Mouse (Mus musculus) monocyte, adult 59 days (primary cell): ENCODE data around the gene Olfr649. TPM values are rescaled to one million over a fixed set of nuclear protein-coding genes. Genes with fewer than 3 reads are reported as not detected.

ENCODE experiments used
- total RNA-seq, 2 experiments: library from RNA; stranded (reverse); gene quantifications; one replicate each; pipeline ENCODE4 v1.2.4; 2023

The Olfr649 gene
- total RNA-seq: not detected

GRCm38 (mm10) chr7:104195885-104196284, at the start of gene Olfr649:
Olfr649 (minus strand) TSS chr7:104195985.

DNA sequence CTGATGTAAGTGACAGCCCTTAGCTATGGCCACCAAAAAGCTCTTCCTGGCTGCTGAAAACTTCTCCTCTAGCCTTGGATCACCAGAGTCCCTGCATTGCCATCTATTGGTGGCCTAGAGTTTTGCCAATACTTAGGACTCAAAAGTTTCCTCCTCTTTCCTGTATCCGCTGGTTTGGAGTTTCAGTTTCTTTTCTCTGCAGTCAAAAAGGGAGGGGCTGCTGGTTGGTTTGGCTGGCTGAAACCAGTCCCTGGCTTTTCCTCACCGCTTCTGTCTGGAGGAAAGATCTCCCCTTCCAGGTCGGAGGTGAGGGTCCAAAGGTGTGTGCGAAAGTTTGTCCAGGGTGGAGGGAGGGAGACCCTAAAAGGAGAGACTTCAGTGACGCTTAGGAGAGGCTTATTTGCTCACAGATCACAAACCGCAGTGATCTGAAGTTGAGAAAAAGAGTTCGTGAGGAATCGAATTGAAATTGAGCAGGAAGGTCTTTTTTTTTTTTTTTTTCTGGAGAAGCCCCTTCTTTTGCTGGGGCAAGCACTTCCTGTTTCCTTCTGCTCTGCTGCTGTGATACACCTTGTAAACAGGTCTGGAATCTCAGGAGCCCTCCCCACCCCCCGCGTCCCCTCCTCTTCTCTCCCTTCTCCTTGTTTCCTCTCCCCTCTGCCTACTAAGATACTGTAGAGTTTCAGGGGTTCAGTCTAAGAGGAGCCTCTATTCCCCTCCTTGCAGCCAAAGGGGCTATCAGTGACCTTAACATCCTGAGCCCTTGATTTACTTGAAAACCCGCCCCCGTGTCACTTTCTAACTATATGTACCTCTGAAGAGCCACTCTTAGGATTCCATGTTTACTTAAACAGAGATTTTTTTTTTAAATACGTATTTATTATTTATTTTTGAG, 48.7 kb upstream of the Olfr649 start, which contains the start of gene Trim34a:
Gene Trim34a, plus strand, starts transcription at position 171 of the 895 bp plus-strand sequence.

GRCm38 (mm10) chr7:104218701-104219569, 23.1 kb upstream of the Olfr649 start, which contains the start of gene Trim6:
Trim6 (plus strand) TSS chr7:104218793.

DNA sequence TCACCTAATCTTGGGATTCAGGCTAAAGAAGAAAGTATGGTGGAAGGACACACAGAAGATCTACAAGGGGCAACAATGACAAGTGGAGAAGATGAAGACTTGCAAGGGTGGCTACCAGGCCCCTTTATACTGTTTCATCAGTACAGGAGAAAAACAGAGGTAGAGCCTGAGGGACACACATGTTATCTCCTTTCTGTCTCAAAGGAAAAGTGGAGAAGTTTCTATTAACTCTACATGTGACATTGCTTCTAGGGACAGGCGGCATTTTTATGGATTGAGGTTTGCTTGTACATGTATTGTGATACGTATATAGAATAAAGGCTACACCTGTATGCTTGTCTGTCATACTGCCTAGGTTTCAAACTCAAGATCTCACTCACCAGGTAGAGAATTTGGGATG, 12.5 kb downstream of the Olfr649 start, which contains the start of gene Olfr648:
Gene Olfr648, minus strand, starts transcription at position 101 of the 400 bp plus-strand sequence.

GRCm38 (mm10) chr7:104150456-104150855, 45.3 kb downstream of the Olfr649 start, which contains the start of gene Ubqlnl:
Ubqlnl (minus strand) TSS chr7:104150556.

GRCm38 (mm10) chr7:104143179-104143578, 52.6 kb downstream of the Olfr649 start, which contains the start of gene Ubqln3:
Ubqln3 (minus strand) TSS chr7:104143279.

Other genes with a start within 250 kb of the Olfr649 start
- not detected for gene Olfr635, start 224.8 kb downstream of the Olfr649 start, total RNA-seq
- not detected for gene Olfr638, start 197.2 kb downstream of the Olfr649 start, total RNA-seq
- under 1 TPM; 0.09 to 0.10 TPM for gene Olfr639, start 178.7 kb downstream of the Olfr649 start, total RNA-seq
- gene Olfr640, start 170.4 kb downstream of the Olfr649 start, total RNA-seq: not detected
- not detected for gene Olfr641, start 160.5 kb downstream of the Olfr649 start, total RNA-seq
- gene Olfr642, start 143.3 kb downstream of the Olfr649 start, total RNA-seq: not detected
- gene 4930516K23Rik, start 134.5 kb downstream of the Olfr649 start, total RNA-seq: not detected
- gene Olfr644, start 124.1 kb downstream of the Olfr649 start, total RNA-seq: not detected
- not detected for gene Olfr645, start 110.5 kb downstream of the Olfr649 start, total RNA-seq
- under 1 TPM in 1 of 2 experiments, not detected in 1; 0.15 TPM for gene Olfr646, start 91.1 kb downstream of the Olfr649 start, total RNA-seq
- not detected for gene Ubqln5, start 66.2 kb downstream of the Olfr649 start, total RNA-seq
- not detected for gene Olfr643, start 58.6 kb downstream of the Olfr649 start, total RNA-seq
- not detected for gene Ubqln3, start 52.7 kb downstream of the Olfr649 start, total RNA-seq
- not detected for gene Ubqlnl, start 45.4 kb downstream of the Olfr649 start, total RNA-seq
- not detected for gene Olfm5, start 31.2 kb downstream of the Olfr649 start, total RNA-seq
- gene Olfr648, start 12.6 kb downstream of the Olfr649 start, total RNA-seq: not detected
- under 1 TPM; 0.24 to 0.39 TPM for gene Trim6, start 22.8 kb upstream of the Olfr649 start, total RNA-seq
- gene Trim34a, start 48.5 kb upstream of the Olfr649 start, total RNA-seq: 10 to 100 TPM; 20.9 to 21.9 TPM
- gene Trim5, start 92.1 kb upstream of the Olfr649 start, total RNA-seq: 10 to 100 TPM; 13.3 to 15.3 TPM
- gene Trim12a, start 119.5 kb upstream of the Olfr649 start, total RNA-seq: 10 to 100 TPM; 43.9 to 46.9 TPM
- gene Trim34b, start 133.5 kb upstream of the Olfr649 start, total RNA-seq: 1 to 10 TPM; 1.9 to 2.5 TPM
- 10 to 100 TPM; 27.5 to 28.4 TPM for gene Trim12c, start 157.4 kb upstream of the Olfr649 start, total RNA-seq
- gene Trim30b, start 173.9 kb upstream of the Olfr649 start, total RNA-seq: 10 to 100 TPM in 1 of 2 experiments, 1 to 10 TPM in 1; 9.3 to 11.8 TPM
- 1 to 10 TPM; 4.3 to 7.5 TPM for gene Trim30c, start 204.9 kb upstream of the Olfr649 start, total RNA-seq